Mouse (Mus musculus) hindbrain, embryonic 14.5 days (tissue): ENCODE data around the gene Tll2. TPM values are rescaled to one million over a fixed set of nuclear protein-coding genes. Genes with fewer than 3 reads are reported as not detected.

Source experiments
- ATAC-seq: fragments of 200-750 bp; cut with Nextera tagmentation; 2 replicates; pipeline ENCODE4 v1.8.0; 2017; ENCODE audit warnings: moderate number of reproducible peaks, mild to moderate bottlenecking, moderate TSS enrichment, moderate library complexity; ENCODE audit not compliant: low FRiP score
- DNase-seq: peaks from one replicate; pipeline ENCODE4 v3.0.0-alpha.2; 2015; ENCODE audit warnings: low spot score
- H3K27ac ChIP-seq: fragments of 300-500 bp; sonication (generic); 2 replicates; pipeline ENCODE4 v1.5.1; 2014; ENCODE audit warnings: mild to moderate bottlenecking, moderate library complexity
- H3K27me3 ChIP-seq: fragments of 300-500 bp; sonication (generic); 2 replicates; pipeline ENCODE4 v1.6.1; 2014; ENCODE audit warnings: mild to moderate bottlenecking, low read length, mixed read lengths; ENCODE audit not compliant: control insufficient read depth, insufficient read depth
- H3K36me3 ChIP-seq: fragments of 300-500 bp; sonication (generic); replicated peaks from 2 replicates; pipeline ENCODE4 v1.6.1; 2014; ENCODE audit not compliant: control insufficient read depth, insufficient read depth
- H3K4me1 ChIP-seq: fragments of 300-500 bp; sonication (generic); replicated peaks from 2 replicates; pipeline ENCODE4 v1.6.1; 2014; ENCODE audit warnings: antibody characterized with exemption, low read length, mixed read lengths; ENCODE audit not compliant: control insufficient read depth, insufficient read depth
- H3K4me2 ChIP-seq: fragments of 300-500 bp; sonication (generic); replicated peaks from 2 replicates; pipeline ENCODE4 v1.6.1; 2014; ENCODE audit warnings: mild to moderate bottlenecking, moderate library complexity
- H3K4me3 ChIP-seq: fragments of 300-500 bp; sonication (generic); replicated peaks from 2 replicates; pipeline ENCODE4 v1.5.1; 2014; ENCODE audit warnings: mild to moderate bottlenecking, low read length
- H3K9ac ChIP-seq: fragments of 300-500 bp; sonication (generic); 2 replicates; pipeline ENCODE4 v1.6.1; 2014
- H3K9me3 ChIP-seq: fragments of 300-500 bp; sonication (generic); 2 replicates; pipeline ENCODE4 v1.6.1; 2016; ENCODE audit warnings: low read length; ENCODE audit not compliant: control insufficient read depth
- WGBS: fragments of 180-500 bp; shearing (Covaris S2); extraction: QIAGEN DNeasy Blood & Tissue Kit; methylation state at CpG from one replicate; pipeline ENCODE4 v1.1.7; 2014; 5-methylcytosine and 5-hydroxymethylcytosine counted together
- polyA plus RNA-seq: library from polyadenylated mRNA; unstranded; fragments of >200 nt; fragmentation: Nextera tagmentation; extraction: Ambion mirVana; gene quantifications from 2 replicates; pipeline ENCODE4 v1.2.1, GENCODE M21; 2014

Tll2 gene
- polyA plus RNA-seq, 1 experiment from 2014 or later: 0.59 TPM

GRCm38 (mm10) chr19:41165914-41166235, 40.8 kb downstream of the Tll2 start:
- Histone ChIP-seq H3K9me3 (no peaks in the 10 kb centered on the region), H3K4me2 (no peak overlapping the region), H3K4me1 (peaks cover 17% of the 10 kb centered on the region), H3K36me3 (no peaks in the 10 kb centered on the region), H3K27ac (no peak overlapping the region), H3K9ac (no peak overlapping the region), H3K4me3 (no peak overlapping the region), H3K27me3 (0 out of 2 replicates have a peak, but pooled peaks cover 3% of the 10 kb centered on the region)
- DNase-seq (no peak), ATAC-seq (peak; percentile 48; the same call in 1 of the 2 replicates)
- 61% methylated on average over 5 of the region's 5 CpGs for WGBS

GRCm38 (mm10) chr19:41165144-41165913, 41.3 kb downstream of the Tll2 start:
- ATAC-seq (no peak; the same call in 1 of the 2 replicates), DNase-seq (no peak)
- 50% methylated on average over 14 of the region's 14 CpGs for WGBS
- Histone ChIP-seq H3K9ac (no peak overlapping the region), H3K4me2 (no peak overlapping the region), H3K27me3 (0 out of 2 replicates have a peak, but pooled peaks cover 3% of the 10 kb centered on the region), H3K27ac (no peak overlapping the region), H3K4me3 (no peak overlapping the region), H3K4me1 (peaks cover 17% of the 10 kb centered on the region), H3K36me3 (no peaks in the 10 kb centered on the region), H3K9me3 (no peaks in the 10 kb centered on the region)

- ATAC-seq (no peak), DNase-seq (peak; percentile 35)
- H3K36me3 ChIP-seq: no peaks in the 10 kb centered on the region
- H3K27ac ChIP-seq: no peak overlapping the region
- no peak overlapping the region for H3K9ac ChIP-seq
- H3K4me2 ChIP-seq: no peak overlapping the region
- 24% methylated on average over 10 of the region's 10 CpGs for WGBS
- 0 out of 2 replicates have a peak, but pooled peaks cover 3% of the 10 kb centered on the region for H3K27me3 ChIP-seq
- H3K4me3 ChIP-seq: no peak overlapping the region
- H3K9me3 ChIP-seq: no peaks in the 10 kb centered on the region
- peaks cover 17% of the 10 kb centered on the region for H3K4me1 ChIP-seq
Measured at GRCm38 (mm10) chr19:41164447-41165095, 42.1 kb downstream of the Tll2 start.

- Histone ChIP-seq H3K9ac (no peak overlapping the region), H3K4me2 (no peak overlapping the region), H3K4me3 (no peak overlapping the region), H3K27me3 (0 out of 2 replicates have a peak, but pooled peaks cover 3% of the 10 kb centered on the region), H3K36me3 (no peaks in the 10 kb centered on the region), H3K27ac (no peak overlapping the region), H3K4me1 (peaks cover 13% of the 10 kb centered on the region), H3K9me3 (no peaks in the 10 kb centered on the region)
- DNase-seq (no peak), ATAC-seq (no peak)
- 49% methylated on average over 14 of the region's 14 CpGs for WGBS
Measured at GRCm38 (mm10) chr19:41160388-41160787, 46.2 kb downstream of the Tll2 start.

GRCm38 (mm10) chr19:41154681-41155080, 52.0 kb downstream of the Tll2 start:
- DNase-seq: no peak
- no peaks in the 10 kb centered on the region for H3K4me1 ChIP-seq
- no peak for ATAC-seq
- H3K9me3 ChIP-seq: no peaks in the 10 kb centered on the region; the same call in 1 of the 2 replicates
- no peaks in the 10 kb centered on the region for H3K27me3 ChIP-seq
- no peaks in the 10 kb centered on the region for H3K36me3 ChIP-seq
- H3K9ac ChIP-seq: no peak overlapping the region
- no peak overlapping the region for H3K27ac ChIP-seq
- WGBS: 87% methylated on average over 7 of the region's 7 CpGs
- H3K4me2 ChIP-seq: no peak overlapping the region
- no peak overlapping the region for H3K4me3 ChIP-seq

GRCm38 (mm10) chr19:41152462-41152861, 54.2 kb downstream of the Tll2 start:
- WGBS: 81% methylated on average over 4 of the region's 4 CpGs
- ATAC-seq (no peak), DNase-seq (no peak)
- Histone ChIP-seq H3K4me1 (no peaks in the 10 kb centered on the region), H3K27me3 (no peaks in the 10 kb centered on the region), H3K4me3 (no peak overlapping the region), H3K9me3 (no peaks in the 10 kb centered on the region; the same call in 1 of the 2 replicates), H3K4me2 (no peak overlapping the region), H3K36me3 (no peaks in the 10 kb centered on the region), H3K27ac (no peak overlapping the region), H3K9ac (no peak overlapping the region)

- ATAC-seq (no peak), DNase-seq (no peak)
- Histone ChIP-seq H3K4me1 (no peaks in the 10 kb centered on the region), H3K9me3 (no peaks in the 10 kb centered on the region; the same call in 1 of the 2 replicates), H3K36me3 (no peaks in the 10 kb centered on the region), H3K4me3 (no peak overlapping the region), H3K4me2 (no peak overlapping the region), H3K27ac (no peak overlapping the region), H3K9ac (no peak overlapping the region), H3K27me3 (no peaks in the 10 kb centered on the region)
- 95% methylated on average over 3 of the region's 3 CpGs for WGBS
Measured at GRCm38 (mm10) chr19:41152016-41152370, 54.6 kb downstream of the Tll2 start.

- H3K4me1 ChIP-seq: no peaks in the 10 kb centered on the region
- ATAC-seq (no peak), DNase-seq (no peak)
- H3K27ac ChIP-seq: no peak overlapping the region
- no peaks in the 10 kb centered on the region for H3K27me3 ChIP-seq
- H3K4me3 ChIP-seq: no peak overlapping the region
- H3K4me2 ChIP-seq: no peak overlapping the region
- H3K9ac ChIP-seq: no peak overlapping the region
- 82% methylated on average over 7 of the region's 7 CpGs for WGBS
- no peaks in the 10 kb centered on the region for H3K36me3 ChIP-seq
- H3K9me3 ChIP-seq: no peaks in the 10 kb centered on the region; the same call in 1 of the 2 replicates
Measured at GRCm38 (mm10) chr19:41151321-41152015, 55.2 kb downstream of the Tll2 start.

- no peaks in the 10 kb centered on the region for H3K9me3 ChIP-seq
- H3K4me2 ChIP-seq: no peak overlapping the region
- WGBS: 79% methylated on average over 8 of the region's 8 CpGs
- no peak for DNase-seq
- no peak for ATAC-seq
- no peaks in the 10 kb centered on the region for H3K36me3 ChIP-seq
- H3K4me3 ChIP-seq: no peak overlapping the region
- H3K4me1 ChIP-seq: no peaks in the 10 kb centered on the region
- no peak overlapping the region for H3K9ac ChIP-seq
- H3K27ac ChIP-seq: no peak overlapping the region
- H3K27me3 ChIP-seq: no peaks in the 10 kb centered on the region
Measured at GRCm38 (mm10) chr19:41140961-41141360, 65.7 kb downstream of the Tll2 start.
